Mouse (Mus musculus) left cerebral cortex, adult 11 months (tissue): ENCODE results near the gene Steap1.

Source experiments
- DNase-seq: peaks from one replicate; pipeline ENCODE4 v3.0.0; 2022; ENCODE audit warnings: low spot score

The Steap1 gene

GRCm38 (mm10) chr5:5688228-5688627, 60.9 kb downstream of the Steap1 start:
- DNase-seq: no peak

- DNase-seq: no peak
Observed at GRCm38 (mm10) chr5:5686973-5687372, 62.2 kb downstream of the Steap1 start.
